Mouse (Mus musculus) liver, embryonic 15.5 days (tissue): ENCODE data around the gene Abracl. TPM values are rescaled to one million over a fixed set of nuclear protein-coding genes. Genes with fewer than 3 reads are reported as not detected.

Experiments used
- ATAC-seq: fragments of 200-750 bp; cut with Nextera tagmentation; 2 replicates; pipeline ENCODE4 v1.8.0; 2017; ENCODE audit warnings: moderate number of reproducible peaks, mild to moderate bottlenecking, moderate library complexity; ENCODE audit not compliant: insufficient read depth
- H3K27ac ChIP-seq: fragments of 300-500 bp; sonication (generic); replicated peaks from 2 replicates; pipeline ENCODE4 v1.5.1; 2015; ENCODE audit warnings: mild to moderate bottlenecking, inconsistent platforms
- H3K27me3 ChIP-seq: fragments of 300-500 bp; sonication (generic); 2 replicates; pipeline ENCODE4 v1.6.1; 2015; ENCODE audit warnings: mild to moderate bottlenecking, inconsistent platforms
- H3K36me3 ChIP-seq: fragments of 300-500 bp; sonication (generic); replicated peaks from 2 replicates; pipeline ENCODE4 v1.6.1; 2015; ENCODE audit warnings: moderate library complexity, mild to moderate bottlenecking, inconsistent platforms
- H3K4me1 ChIP-seq: fragments of 300-500 bp; sonication (generic); replicated peaks from 2 replicates; pipeline ENCODE4 v1.6.1; 2015; ENCODE audit warnings: inconsistent platforms
- H3K4me2 ChIP-seq: fragments of 300-500 bp; sonication (generic); 2 replicates; pipeline ENCODE4 v1.6.1; 2015; ENCODE audit warnings: moderate library complexity, mild to moderate bottlenecking, inconsistent platforms
- H3K4me3 ChIP-seq: fragments of 300-500 bp; sonication (generic); replicated peaks from 2 replicates; pipeline ENCODE4 v1.5.1; 2015; ENCODE audit warnings: mild to moderate bottlenecking, inconsistent platforms
- H3K9ac ChIP-seq: fragments of 300-500 bp; sonication (generic); 2 replicates; pipeline ENCODE4 v1.6.1; 2015; ENCODE audit warnings: moderate library complexity, mild to moderate bottlenecking, inconsistent platforms
- H3K9me3 ChIP-seq: fragments of 300-500 bp; sonication (generic); replicated peaks from 2 replicates; pipeline ENCODE4 v1.6.1; 2016; ENCODE audit warnings: inconsistent platforms
- WGBS: fragments of 180-500 bp; shearing (Covaris S2); methylation state at CpG from one replicate; pipeline ENCODE4 v1.1.7; 2015; ENCODE audit warnings: mixed read lengths; ENCODE audit not compliant: insufficient replicate concordance; 5-methylcytosine and 5-hydroxymethylcytosine counted together
- polyA plus RNA-seq: library from polyadenylated mRNA; unstranded; fragments of >200 nt; fragmentation: Nextera tagmentation; extraction: Ambion mirVana; gene quantifications from 2 replicates; pipeline ENCODE4 v1.2.1, GENCODE M21; 2015

Abracl gene
- polyA plus RNA-seq, 1 experiment from 2014 or later = 44.3 TPM

- peaks cover 8% of the 10 kb centered on the region for H3K36me3 ChIP-seq
- peak overlapping the region; percentile 73 for H3K9ac ChIP-seq
- whole genome bisulfite sequencing = 37% methylated on average over 14 of the region's 14 CpGs
- no peaks in the 10 kb centered on the region for H3K27me3 ChIP-seq
- peak overlapping the region; percentile 70 for H3K4me3 ChIP-seq
- no peaks in the 10 kb centered on the region for H3K9me3 ChIP-seq
- no peak for ATAC-seq
- peak overlapping the region; percentile 80 for H3K4me2 ChIP-seq
- H3K4me1 ChIP-seq = peaks cover 15% of the 10 kb centered on the region
- H3K27ac ChIP-seq = peak overlapping the region; percentile 75; the same call in 1 of the 2 replicates
Measured at GRCm38 (mm10) chr10:18021576-18022311, 1.3 kb downstream of the Abracl start.

GRCm38 (mm10) chr10:18020846-18021245 is 2.2 kb downstream of the Abracl start:
- ATAC-seq = no peak
- no peak overlapping the region for H3K9ac ChIP-seq
- H3K4me2 ChIP-seq = no peak overlapping the region
- peaks cover 13% of the 10 kb centered on the region for H3K36me3 ChIP-seq
- H3K4me3 ChIP-seq = no peak overlapping the region
- H3K27ac ChIP-seq = no peak overlapping the region
- H3K4me1 ChIP-seq = peaks cover 15% of the 10 kb centered on the region
- H3K9me3 ChIP-seq = no peaks in the 10 kb centered on the region
- 75% methylated on average over 1 of the region's 1 CpGs for WGBS
- H3K27me3 ChIP-seq = no peaks in the 10 kb centered on the region

GRCm38 (mm10) chr10:18020443-18020842 is 2.6 kb downstream of the Abracl start:
- Histone ChIP-seq H3K9me3 (no peaks in the 10 kb centered on the region), H3K4me2 (no peak overlapping the region), H3K27ac (no peak overlapping the region), H3K36me3 (peaks cover 13% of the 10 kb centered on the region), H3K4me1 (peaks cover 15% of the 10 kb centered on the region), H3K27me3 (no peaks in the 10 kb centered on the region), H3K4me3 (no peak overlapping the region), H3K9ac (no peak overlapping the region)
- 73% methylated on average over 7 of the region's 7 CpGs for WGBS
- ATAC-seq = no peak

GRCm38 (mm10) chr10:18011761-18012160 is 11.3 kb downstream of the Abracl start:
- no peaks in the 10 kb centered on the region for H3K9me3 ChIP-seq
- no peak overlapping the region for H3K4me2 ChIP-seq
- ATAC-seq = no peak
- 0 out of 2 replicates have a peak, but pooled peaks cover 17% of the 10 kb centered on the region for H3K36me3 ChIP-seq
- WGBS = 74% methylated on average over 5 of the region's 5 CpGs
- no peak overlapping the region for H3K4me3 ChIP-seq
- no peaks in the 10 kb centered on the region for H3K4me1 ChIP-seq
- no peak overlapping the region for H3K9ac ChIP-seq
- no peak overlapping the region for H3K27ac ChIP-seq
- no peaks in the 10 kb centered on the region for H3K27me3 ChIP-seq

- 52% methylated on average over 1 of the region's 1 CpGs for WGBS
- no peak overlapping the region for H3K27ac ChIP-seq
Measured at GRCm38 (mm10) chr10:18009744-18010143, 13.3 kb downstream of the Abracl start.

GRCm38 (mm10) chr10:18008118-18008517 is 15.0 kb downstream of the Abracl start:
- ATAC-seq = no peak
- H3K4me2 ChIP-seq = no peak overlapping the region

More at GRCm38 (mm10) chr10:18009744-18010143, 13.3 kb downstream of the Abracl start:
- Histone ChIP-seq H3K4me3 (no peak overlapping the region), H3K9ac (no peak overlapping the region), H3K4me2 (no peak overlapping the region), H3K27me3 (no peaks in the 10 kb centered on the region), H3K36me3 (0 out of 2 replicates have a peak, but pooled peaks cover 13% of the 10 kb centered on the region), H3K9me3 (no peaks in the 10 kb centered on the region), H3K4me1 (no peaks in the 10 kb centered on the region)
- ATAC-seq = no peak

GRCm38 (mm10) chr10:18007243-18007642 is 15.8 kb downstream of the Abracl start:
- Histone ChIP-seq H3K4me2 (no peak overlapping the region), H3K36me3 (0 out of 2 replicates have a peak, but pooled peaks cover 7% of the 10 kb centered on the region), H3K9me3 (no peaks in the 10 kb centered on the region), H3K4me1 (no peaks in the 10 kb centered on the region), H3K4me3 (no peak overlapping the region), H3K9ac (no peak overlapping the region), H3K27me3 (no peaks in the 10 kb centered on the region), H3K27ac (no peak overlapping the region)
- ATAC-seq = no peak
- WGBS = 70% methylated on average over 3 of the region's 3 CpGs

More at GRCm38 (mm10) chr10:18008118-18008517, 15.0 kb downstream of the Abracl start:
- Histone ChIP-seq H3K27ac (no peak overlapping the region), H3K4me3 (no peak overlapping the region), H3K36me3 (0 out of 2 replicates have a peak, but pooled peaks cover 7% of the 10 kb centered on the region), H3K4me1 (no peaks in the 10 kb centered on the region), H3K9ac (no peak overlapping the region), H3K9me3 (no peaks in the 10 kb centered on the region), H3K27me3 (no peaks in the 10 kb centered on the region)

- 67% methylated on average over 1 of the region's 1 CpGs for WGBS
- H3K4me3 ChIP-seq = no peak overlapping the region
- no peak for ATAC-seq
Measured at GRCm38 (mm10) chr10:18006756-18007155, 16.3 kb downstream of the Abracl start.

GRCm38 (mm10) chr10:18005136-18005955 is 17.7 kb downstream of the Abracl start:
- no peaks in the 10 kb centered on the region for H3K27me3 ChIP-seq
- H3K27ac ChIP-seq = no peak overlapping the region
- no peaks in the 10 kb centered on the region for H3K4me1 ChIP-seq
- 67% methylated on average over 7 of the region's 7 CpGs for WGBS
- 0 out of 2 replicates have a peak, but pooled peaks cover 2% of the 10 kb centered on the region for H3K36me3 ChIP-seq
- ATAC-seq = no peak
- no peak overlapping the region for H3K4me3 ChIP-seq
- H3K4me2 ChIP-seq = no peak overlapping the region
- no peaks in the 10 kb centered on the region for H3K9me3 ChIP-seq
- H3K9ac ChIP-seq = no peak overlapping the region

More at GRCm38 (mm10) chr10:18006756-18007155, 16.3 kb downstream of the Abracl start:
- Histone ChIP-seq H3K27ac (no peak overlapping the region), H3K27me3 (no peaks in the 10 kb centered on the region), H3K36me3 (0 out of 2 replicates have a peak, but pooled peaks cover 7% of the 10 kb centered on the region), H3K9ac (no peak overlapping the region), H3K4me2 (no peak overlapping the region), H3K4me1 (no peaks in the 10 kb centered on the region), H3K9me3 (no peaks in the 10 kb centered on the region)

- no peaks in the 10 kb centered on the region for H3K9me3 ChIP-seq
- 70% methylated on average over 12 of the region's 12 CpGs for WGBS
- H3K9ac ChIP-seq = no peak overlapping the region
- ATAC-seq = no peak
- H3K27me3 ChIP-seq = no peaks in the 10 kb centered on the region
- no peak overlapping the region for H3K4me3 ChIP-seq
- no peaks in the 10 kb centered on the region for H3K36me3 ChIP-seq
- no peak overlapping the region for H3K4me2 ChIP-seq
- no peak overlapping the region for H3K27ac ChIP-seq
- no peaks in the 10 kb centered on the region for H3K4me1 ChIP-seq
Measured at GRCm38 (mm10) chr10:18003966-18004637, 19.0 kb downstream of the Abracl start.

- no peak overlapping the region for H3K9ac ChIP-seq
- ATAC-seq = no peak
- no peak overlapping the region for H3K27ac ChIP-seq
- no peak overlapping the region for H3K4me2 ChIP-seq
- H3K4me3 ChIP-seq = no peak overlapping the region
- H3K4me1 ChIP-seq = no peaks in the 10 kb centered on the region
- H3K36me3 ChIP-seq = no peaks in the 10 kb centered on the region
- H3K9me3 ChIP-seq = no peaks in the 10 kb centered on the region
- WGBS = 47% methylated on average over 4 of the region's 4 CpGs
- H3K27me3 ChIP-seq = no peaks in the 10 kb centered on the region
Measured at GRCm38 (mm10) chr10:17990576-17990975, 32.5 kb downstream of the Abracl start.
